Mouse (Mus musculus) heart, adult 18-20 months (tissue): Measurements from ENCODE around the gene Olfr215. TPM values are rescaled to one million over a fixed set of nuclear protein-coding genes. Genes with fewer than 3 reads are reported as not detected.
"Not testable (repeated sequence)": the region's sequence is repeated elsewhere in the genome, so short reads cannot be mapped to it uniquely, and the experiment has no call there.

Experiments used
- DNase-seq, 2 experiments: peaks; one replicate each; pipeline ENCODE4 v3.0.0; 2021 to 2022; ENCODE audit warnings: mixed read lengths in 1 of 2
- long read RNA-seq, 2 experiments: library from polyadenylated mRNA; stranded (forward); transcript quantifications; one replicate each; pipeline ENCODE4 v2.0.0; 2021
- total RNA-seq, 2 experiments: library from RNA; stranded (reverse); gene quantifications; 2 replicates each; pipeline ENCODE4 v1.2.3; 2021

Gene Olfr215
- not detected for total RNA-seq
- long read RNA-seq, experiment 1, result 0 reads
- long read RNA-seq, experiment 2, result 0 reads

DNA sequence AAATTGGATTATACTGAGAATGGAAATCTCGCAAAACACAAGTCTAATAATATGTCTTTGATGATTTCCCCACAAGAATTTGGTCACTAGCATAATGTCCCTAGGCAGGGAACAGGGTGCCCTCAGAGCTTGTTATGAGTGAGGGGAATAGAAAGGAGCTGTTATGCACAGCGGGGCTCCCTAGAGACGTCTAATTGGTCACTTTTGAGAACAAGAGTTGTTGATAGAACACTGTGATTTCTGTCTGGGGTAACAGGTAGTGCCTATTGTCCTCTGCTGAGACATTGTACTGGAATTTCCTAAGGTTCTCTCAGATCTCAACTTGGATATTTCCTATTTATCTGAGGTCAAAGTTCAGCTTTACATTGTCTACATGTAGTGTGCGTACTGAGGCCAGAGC lies at the start of gene Olfr215:
Gene Olfr215 (minus strand): TSS at position 101 of the 400 bp plus-strand sequence.
- DNase-seq, result no peak

DNA sequence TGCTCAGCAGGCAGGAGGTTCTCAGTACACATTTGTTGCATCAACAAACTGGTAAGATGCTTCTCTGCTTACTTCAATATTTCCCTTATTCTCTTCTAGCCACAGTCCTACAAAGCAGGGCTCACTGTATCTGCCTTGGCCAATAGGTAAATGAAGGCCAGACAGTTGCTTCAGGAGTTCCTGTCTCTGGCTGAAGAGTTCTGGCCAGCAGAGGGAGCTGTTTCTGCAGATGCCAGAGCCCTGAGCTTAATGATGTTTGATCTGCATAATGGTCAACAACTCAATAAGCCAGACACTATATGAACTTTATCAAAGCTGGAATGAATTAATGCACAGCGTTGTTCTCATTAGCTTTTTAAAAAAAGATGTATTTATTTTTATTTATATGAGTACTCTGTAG lies 48.1 kb upstream of the Olfr215 start:
- DNase-seq, result peak; percentile 84 to 91

- peak in 1 of 2 experiments; percentile 37 for DNase-seq
Observed at GRCm38 (mm10) chr6:116629766-116630165, 45.8 kb upstream of the Olfr215 start.

- peak; percentile 65 to 73 for DNase-seq
Observed at GRCm38 (mm10) chr6:116628539-116629171, 44.7 kb upstream of the Olfr215 start, which contains the start of gene Zfp422. Zfp422 (minus strand) TSS chr6:116628999.

DNA sequence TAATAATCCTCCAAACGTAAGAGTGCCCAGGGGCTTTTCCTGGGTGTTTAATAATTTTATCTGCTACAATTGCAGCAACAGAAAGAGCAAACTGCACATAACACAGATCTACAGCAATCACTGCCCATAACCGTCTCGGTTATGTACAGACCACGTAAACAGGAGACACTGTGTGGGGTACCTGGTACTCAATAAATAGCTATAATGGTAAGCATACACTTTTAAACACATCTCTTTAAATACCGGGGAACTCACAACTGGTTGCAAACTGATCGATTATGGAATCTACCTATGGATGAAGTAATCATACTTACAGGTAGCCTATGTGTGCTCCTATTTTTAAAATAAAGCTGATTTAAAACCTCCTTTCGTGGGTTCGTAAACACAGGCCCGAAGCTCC lies 44.1 kb upstream of the Olfr215 start:
- no peak for DNase-seq

- peak in 1 of 2 experiments; percentile 7 for DNase-seq
Observed at GRCm38 (mm10) chr6:116626417-116626816, 42.4 kb upstream of the Olfr215 start.

GRCm38 (mm10) chr6:116621318-116622023 lies 37.5 kb upstream of the Olfr215 start:
- peak; percentile 20 to 55 for DNase-seq

GRCm38 (mm10) chr6:116618073-116618472 lies 34.1 kb upstream of the Olfr215 start:
- DNase-seq, result peak in 1 of 2 experiments; percentile 9

DNA sequence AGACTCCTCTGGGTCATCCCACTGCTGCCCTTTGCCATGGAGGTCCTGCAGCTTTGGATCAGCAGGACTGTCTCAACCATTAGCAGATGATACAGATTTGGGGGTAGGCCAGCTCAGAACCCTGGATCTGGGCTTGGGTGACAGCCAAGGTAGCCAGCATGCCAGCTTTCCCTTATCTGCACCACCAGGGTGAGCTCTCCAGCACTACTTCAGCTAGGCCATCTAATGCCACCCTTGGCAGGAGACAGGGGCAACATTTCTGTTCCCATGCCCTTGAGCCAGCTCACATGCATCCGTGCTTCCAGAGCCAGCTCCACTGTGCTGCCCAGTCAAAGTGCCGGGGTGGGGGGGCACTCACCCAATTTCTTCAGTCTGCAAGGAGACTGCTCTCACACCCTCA lies 31.7 kb upstream of the Olfr215 start:
- peak; percentile 72 to 82 for DNase-seq

DNA sequence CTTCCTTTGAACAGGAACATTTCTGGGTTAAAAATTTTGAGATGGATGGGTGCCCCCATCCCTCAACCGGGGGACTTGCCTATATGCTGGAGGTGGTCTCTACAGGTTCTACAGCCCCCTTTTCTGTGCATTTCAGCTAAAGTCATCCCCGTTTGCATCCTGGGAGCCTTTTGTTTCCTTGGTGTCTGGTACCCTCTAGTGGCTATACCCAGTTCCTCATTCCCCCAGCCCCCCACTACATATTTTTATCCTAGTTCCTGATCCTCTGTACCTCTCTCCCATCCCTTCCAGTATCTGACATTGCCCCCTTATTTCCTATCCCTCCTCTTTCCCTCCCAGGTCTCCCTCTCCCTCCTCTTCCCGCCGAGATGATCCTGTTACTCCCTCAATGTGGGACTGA lies 23.2 kb upstream of the Olfr215 start:
- no peak for DNase-seq

- DNase-seq, result not testable (repeated sequence)
Observed at GRCm38 (mm10) chr6:116600969-116601368, 17.0 kb upstream of the Olfr215 start.

- peak; percentile 32 to 68 for DNase-seq
Observed at GRCm38 (mm10) chr6:116569834-116570233, 14.2 kb downstream of the Olfr215 start.

DNA sequence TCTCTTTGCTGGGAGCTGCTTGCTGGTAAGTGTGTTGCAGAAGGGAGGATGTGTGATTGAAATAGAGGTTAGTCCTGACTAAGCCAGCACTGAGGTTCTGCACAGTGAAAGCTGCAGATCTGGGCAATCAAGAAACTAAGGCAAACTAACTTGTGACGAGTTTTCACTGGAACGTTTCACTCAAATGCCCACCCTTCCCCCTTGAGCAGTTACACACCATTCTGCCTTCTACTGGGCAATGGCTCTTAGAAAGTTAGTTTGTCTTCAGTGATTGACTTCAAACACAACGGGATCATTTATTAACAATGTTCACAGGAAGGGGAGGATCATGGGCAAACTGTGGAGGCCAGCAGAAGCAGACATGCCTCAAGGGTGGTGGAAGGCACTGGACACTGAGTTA lies 29.0 kb downstream of the Olfr215 start:
- DNase-seq, result no peak

DNA sequence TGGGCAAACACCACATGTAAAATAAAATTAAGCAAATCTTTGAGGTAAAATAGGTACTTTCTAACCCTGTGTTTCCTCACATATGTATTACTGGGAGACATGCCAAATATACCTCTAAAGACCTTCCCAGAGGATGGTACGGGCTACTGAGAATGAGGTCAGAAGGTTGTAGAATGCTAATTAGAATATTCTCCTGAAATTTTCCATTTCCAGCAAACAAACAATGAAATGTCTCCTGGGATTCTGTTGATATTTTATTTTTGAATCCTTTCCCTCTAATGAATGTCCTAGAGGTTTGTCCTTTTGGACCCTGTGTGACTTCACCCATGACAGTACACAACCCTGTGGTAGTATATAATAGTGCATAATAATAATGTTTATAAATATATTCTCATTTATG lies 30.1 kb downstream of the Olfr215 start, which contains the start of gene Olfr214:
Gene Olfr214 (plus strand): TSS at position 301 of the 400 bp plus-strand sequence.
- no peak for DNase-seq

DNA sequence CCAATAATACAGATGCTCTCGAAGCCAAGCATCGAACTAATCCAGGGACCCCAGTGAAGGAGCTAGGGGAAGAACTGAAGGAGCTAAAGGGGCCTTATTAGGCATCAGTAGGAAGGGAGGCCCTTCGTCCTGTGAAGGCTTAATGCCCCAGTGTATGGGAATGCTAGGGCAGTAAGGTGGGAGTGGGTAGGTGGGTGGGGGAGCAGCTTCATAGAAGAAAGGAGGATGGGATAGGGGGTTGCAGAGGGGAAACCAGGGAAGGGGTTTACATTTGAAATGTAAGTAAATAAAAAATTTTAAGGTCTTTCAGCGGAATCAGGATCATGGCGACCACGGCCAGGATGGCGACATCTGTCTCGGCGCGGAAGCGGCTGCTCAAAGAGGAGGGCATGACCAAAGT lies 33.2 kb downstream of the Olfr215 start, which contains the start of gene Gm5580:
Gene Gm5580 (plus strand): TSS at position 301 of the 400 bp plus-strand sequence.
- not testable (repeated sequence) for DNase-seq

GRCm38 (mm10) chr6:116542500-116542899 lies 41.5 kb downstream of the Olfr215 start:
- DNase-seq, result no peak

DNA sequence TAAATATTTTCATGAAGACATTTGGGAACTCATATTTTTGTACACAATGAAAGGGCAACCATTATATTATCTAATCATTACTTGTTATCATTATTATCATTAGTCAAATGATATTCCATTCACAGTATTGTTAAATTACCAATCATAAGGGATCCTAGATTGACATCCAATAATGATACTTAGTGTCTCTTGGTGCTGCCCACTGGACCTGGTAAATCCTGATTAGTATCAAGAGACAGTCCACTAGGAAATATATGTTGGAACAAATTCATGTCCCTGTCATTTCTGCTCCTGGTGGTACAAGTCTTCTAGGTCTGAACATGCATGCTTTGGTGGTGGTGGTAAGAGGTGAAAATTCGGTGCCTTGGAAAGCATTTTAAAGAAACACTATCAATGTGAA lies 45.8 kb downstream of the Olfr215 start, which contains the start of gene Olfr213:
Gene Olfr213 (plus strand): TSS at position 301 of the 400 bp plus-strand sequence.
- DNase-seq, result no peak

Other genes starting within 250 kb of the Olfr215 start
- 10 to 100 TPM; 43.5 to 44.2 TPM for gene March8, start 246.2 kb downstream of the Olfr215 start, total RNA-seq
- 10 to 100 TPM; 11.8 to 13.9 TPM for gene Alox5, start 123.0 kb downstream of the Olfr215 start, total RNA-seq
- gene Olfr211, start 95.1 kb downstream of the Olfr215 start, total RNA-seq, result not detected
- gene Olfr212, start 77.7 kb downstream of the Olfr215 start, total RNA-seq, result under 1 TPM in 1 of 2 experiments, not detected in 1; 0.10 TPM
- not detected for gene Olfr213, start 45.7 kb downstream of the Olfr215 start, total RNA-seq
- 1 to 10 TPM; 1.0 to 1.6 TPM for gene Gm5580, start 33.1 kb downstream of the Olfr215 start, total RNA-seq
- not detected for gene Olfr214, start 30.0 kb downstream of the Olfr215 start, total RNA-seq
- gene Zfp422, start 44.8 kb upstream of the Olfr215 start, total RNA-seq, result 10 to 100 TPM; 16.1 to 19.7 TPM
- 10 to 100 TPM; 84.2 to 90.4 TPM for gene Depp1, start 66.4 kb upstream of the Olfr215 start, total RNA-seq
- 1 to 10 TPM; 4.3 to 6.1 TPM for gene Rassf4, start 89.8 kb upstream of the Olfr215 start, total RNA-seq
- gene Tmem72, start 132.7 kb upstream of the Olfr215 start, total RNA-seq, result under 1 TPM in 1 of 2 experiments, not detected in 1; 0.03 TPM